Mouse (Mus musculus) ES-Bruce4 (cell line): Measurements from ENCODE around the gene Spats2.

ENCODE experiments used
- EP300 ChIP-seq: IDR thresholded peaks from 2 replicates; pipeline ENCODE4 v1.6.1; 2011; ENCODE audit warnings: low read depth, low read length; ENCODE audit not compliant: insufficient read depth
- POLR2A ChIP-seq: IDR thresholded peaks from one replicate; pipeline ENCODE4 v1.8.1; 2011; ENCODE audit warnings: low read length; ENCODE audit not compliant: insufficient read depth

DNA sequence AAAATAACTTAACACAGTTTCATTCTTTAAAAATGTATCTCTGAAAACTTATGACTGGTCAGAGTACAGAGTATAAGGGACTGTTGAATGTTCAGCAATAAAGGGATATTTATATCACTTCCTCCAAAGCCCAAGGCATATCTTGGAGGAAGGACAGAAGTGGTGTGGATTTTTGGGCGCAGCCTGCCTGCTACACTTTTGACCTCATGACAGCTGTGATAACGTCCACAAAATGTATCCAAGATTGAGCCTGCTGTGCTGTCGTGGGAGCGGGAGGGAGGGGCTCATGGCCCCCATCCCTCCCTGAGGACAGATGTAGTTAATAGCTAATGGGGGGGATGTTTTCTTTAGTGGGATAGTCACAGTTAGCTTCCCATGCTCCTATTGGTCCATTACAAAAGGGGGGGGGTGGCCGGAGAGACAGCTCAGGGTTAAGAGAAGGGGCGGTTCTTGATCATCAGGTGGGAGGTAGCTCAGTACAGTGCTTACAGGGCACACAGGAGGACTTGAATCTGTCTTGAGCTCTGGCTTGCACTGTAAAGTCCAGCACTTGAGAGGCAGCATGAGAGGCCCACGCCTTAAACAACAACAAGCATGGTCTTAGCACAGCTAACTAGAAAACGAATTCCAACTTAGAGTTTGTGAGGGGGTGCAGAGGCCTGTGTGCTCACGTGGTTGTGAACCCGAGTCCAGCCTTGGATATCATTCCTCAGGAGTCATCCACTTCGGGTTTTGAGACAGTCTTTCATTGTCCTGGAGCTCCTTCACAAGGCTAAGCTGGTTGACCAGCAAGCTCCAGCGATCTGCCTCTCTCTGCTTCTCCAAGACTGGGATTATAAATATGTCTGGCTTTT is 38.0 kb downstream of the Spats2 start:
- TF ChIP-seq EP300 (no peak), POLR2A (no peak)
